Mouse (Mus musculus): ENCODE results near the gene Hspb1. TPM values are rescaled to one million over a fixed set of nuclear protein-coding genes. Genes with fewer than 3 reads are reported as not detected.

The Hspb1 gene
- polyA plus RNA-seq, 1 experiment from 2014 or later: 10.3 TPM

DNA sequence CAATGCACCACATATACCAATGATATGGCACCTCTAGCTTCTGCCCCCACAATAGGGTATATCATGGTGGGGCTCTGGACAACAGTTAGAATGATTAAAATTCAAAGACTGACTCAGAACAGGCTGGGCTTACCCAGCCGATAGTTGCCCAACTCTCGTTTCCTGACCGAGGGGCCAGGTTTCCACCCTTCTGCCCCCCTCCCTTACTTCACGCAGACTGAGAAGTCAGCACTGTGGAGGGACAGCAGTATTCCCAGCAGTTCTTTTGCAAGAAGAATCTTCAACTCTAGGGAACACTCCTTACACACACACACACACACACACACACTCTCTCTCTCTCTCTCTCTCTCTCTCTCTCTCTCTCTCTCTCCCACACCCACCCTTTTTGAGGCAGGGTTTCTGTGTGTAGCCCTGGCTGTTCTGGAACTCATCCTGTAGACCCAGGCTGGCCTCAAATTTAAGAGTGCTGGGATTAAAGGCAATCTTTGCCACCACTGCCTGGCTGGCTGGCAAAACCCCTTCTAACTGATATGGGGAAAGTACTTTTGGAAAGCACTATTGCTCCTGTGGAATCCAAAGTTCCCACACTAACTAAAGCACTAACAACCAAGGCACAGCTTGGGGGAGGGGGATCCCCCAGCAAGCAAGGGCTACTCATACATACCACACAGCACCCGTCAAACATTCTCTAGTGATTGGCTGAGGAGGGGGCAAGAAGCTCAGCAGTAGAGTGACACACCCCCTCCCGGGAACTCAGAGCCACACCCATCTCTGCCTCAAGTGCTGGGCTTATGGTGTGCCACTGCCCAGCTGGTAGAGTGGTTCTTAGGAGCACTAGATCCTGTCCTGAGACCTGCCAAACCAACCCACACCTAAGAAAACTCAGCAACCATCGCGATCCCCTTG, 17.9 kb downstream of the Hspb1 start:
- Histone ChIP-seq H3K9me3 (no peaks in the 10 kb centered on the region), H3K36me3 (peaks cover 36% of the 10 kb centered on the region), H3K4me3 (no peak overlapping the region), H3K4me1 (replicated peaks) (peaks cover 38% of the 10 kb centered on the region), H3K9ac (no peak overlapping the region), H3K27me3 (no peaks in the 10 kb centered on the region), H3K4me2 (no peak overlapping the region), H3K27ac (no peak overlapping the region)
- WGBS: 64% methylated on average over 8 of the region's 8 CpGs
- ATAC-seq (ENCODE audit: low FRiP score): no peak

DNA sequence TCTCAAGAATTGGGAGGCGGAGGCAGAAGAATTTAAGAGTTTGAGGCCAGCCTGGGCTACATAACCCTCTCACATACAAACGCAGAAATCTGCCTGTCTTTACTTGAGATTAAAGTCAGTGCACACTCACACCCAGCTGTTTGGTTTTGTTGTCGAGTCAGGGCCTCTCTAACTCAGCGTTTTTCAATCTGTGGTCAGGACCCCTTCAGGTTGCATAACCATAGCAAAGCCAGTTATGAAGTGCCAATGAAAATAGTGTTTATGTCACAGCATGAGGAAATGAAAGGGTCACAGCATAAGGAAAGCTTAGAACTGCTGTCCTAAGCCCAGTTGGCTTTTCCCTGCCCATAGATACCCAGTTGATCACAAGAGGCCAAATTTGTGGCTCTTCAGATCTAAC, 19.1 kb downstream of the Hspb1 start:
- WGBS: 89% methylated on average over 4 of the region's 4 CpGs
- Histone ChIP-seq H3K4me2 (no peak overlapping the region), H3K36me3 (peaks cover 49% of the 10 kb centered on the region), H3K4me1 (replicated peaks) (peaks cover 38% of the 10 kb centered on the region), H3K9ac (no peak overlapping the region), H3K27me3 (no peaks in the 10 kb centered on the region), H3K27ac (no peak overlapping the region), H3K4me3 (no peak overlapping the region), H3K9me3 (no peaks in the 10 kb centered on the region)
- ATAC-seq (ENCODE audit: low FRiP score): no peak

DNA sequence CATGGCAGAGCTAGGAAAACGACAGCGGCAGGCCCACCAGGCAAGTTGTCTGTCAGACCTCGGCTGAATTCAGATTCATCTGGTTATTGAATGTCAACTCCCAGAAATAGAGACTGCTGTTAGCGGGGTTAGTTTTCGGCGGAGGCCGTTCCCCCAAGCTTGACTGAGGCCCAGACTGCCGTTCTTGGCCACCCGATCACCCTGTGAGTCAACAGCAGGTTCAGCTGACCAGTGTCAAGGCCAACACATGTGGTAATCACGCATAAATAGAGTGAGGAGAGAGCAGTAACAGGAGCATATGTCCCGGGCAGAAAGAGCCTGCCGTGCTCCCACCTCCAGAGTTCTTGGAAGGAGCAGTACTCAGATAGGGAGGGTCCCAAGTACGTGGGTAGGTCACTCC, 19.5 kb downstream of the Hspb1 start:
- no peak for ATAC-seq (ENCODE audit: low FRiP score)
- Histone ChIP-seq H3K9me3 (no peaks in the 10 kb centered on the region), H3K4me1 (replicated peaks) (peaks cover 38% of the 10 kb centered on the region), H3K9ac (no peak overlapping the region), H3K27ac (no peak overlapping the region), H3K27me3 (no peaks in the 10 kb centered on the region), H3K36me3 (peaks cover 52% of the 10 kb centered on the region), H3K4me3 (no peak overlapping the region), H3K4me2 (no peak overlapping the region)
- 85% methylated on average over 13 of the region's 13 CpGs for WGBS

DNA sequence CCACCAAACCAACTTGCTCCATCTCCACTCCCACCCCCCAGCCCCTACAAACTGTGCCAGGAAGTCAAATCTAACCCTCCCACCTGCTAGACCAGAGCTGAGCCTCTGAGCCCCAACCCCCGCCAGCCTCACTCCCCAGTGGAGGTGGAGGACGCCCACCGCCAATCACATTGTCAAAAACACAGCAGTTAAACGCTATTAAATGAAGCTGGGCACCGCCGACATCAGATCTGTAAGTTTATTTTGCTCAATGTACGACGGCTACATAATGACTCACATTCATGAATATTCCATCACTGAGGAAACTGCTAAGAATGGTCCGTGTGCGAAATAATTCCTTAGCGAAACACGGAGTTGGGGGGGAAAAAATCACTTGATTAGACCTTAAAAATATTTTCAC, 20.5 kb downstream of the Hspb1 start:
- Histone ChIP-seq H3K36me3 (peaks cover 62% of the 10 kb centered on the region), H3K27me3 (no peaks in the 10 kb centered on the region), H3K27ac (peak overlapping the region; percentile 35; the same call in 1 of the 2 replicates), H3K4me2 (no peak overlapping the region), H3K4me3 (no peak overlapping the region), H3K9me3 (no peaks in the 10 kb centered on the region), H3K4me1 (replicated peaks) (peaks cover 38% of the 10 kb centered on the region), H3K9ac (no peak overlapping the region)
- 79% methylated on average over 12 of the region's 12 CpGs for WGBS
- no peak for ATAC-seq (ENCODE audit: low FRiP score)

DNA sequence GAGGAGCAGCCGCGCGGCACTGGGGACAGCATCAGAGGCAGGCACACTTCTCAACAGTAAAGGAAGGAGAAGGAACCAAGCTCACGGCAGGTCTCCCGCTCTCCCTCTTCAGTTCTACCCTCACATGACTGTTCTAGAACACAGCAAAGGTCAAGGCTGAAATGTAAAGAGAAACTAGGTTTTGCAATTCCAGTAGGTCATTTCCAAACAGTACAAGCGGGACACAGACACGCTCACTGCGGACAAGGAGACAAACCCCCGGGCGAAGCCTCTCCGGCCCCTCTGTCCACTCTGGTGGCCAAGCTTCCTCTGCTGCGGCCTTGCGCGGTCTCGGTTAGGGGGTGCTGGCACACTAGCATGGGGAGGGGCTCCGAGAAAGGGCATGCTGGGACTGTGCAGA, 21.3 kb downstream of the Hspb1 start:
- no peak overlapping the region for H3K4me2 ChIP-seq
- H3K9ac ChIP-seq: no peak overlapping the region
- H3K36me3 ChIP-seq: peaks cover 70% of the 10 kb centered on the region
- H3K4me3 ChIP-seq: no peak overlapping the region
- peaks cover 38% of the 10 kb centered on the region for H3K4me1 ChIP-seq (replicated peaks)
- no peaks in the 10 kb centered on the region for H3K27me3 ChIP-seq
- 95% methylated on average over 16 of the region's 16 CpGs for whole genome bisulfite sequencing
- no peaks in the 10 kb centered on the region for H3K9me3 ChIP-seq
- H3K27ac ChIP-seq: no peak overlapping the region
- no peak for ATAC-seq (ENCODE audit: low FRiP score)

DNA sequence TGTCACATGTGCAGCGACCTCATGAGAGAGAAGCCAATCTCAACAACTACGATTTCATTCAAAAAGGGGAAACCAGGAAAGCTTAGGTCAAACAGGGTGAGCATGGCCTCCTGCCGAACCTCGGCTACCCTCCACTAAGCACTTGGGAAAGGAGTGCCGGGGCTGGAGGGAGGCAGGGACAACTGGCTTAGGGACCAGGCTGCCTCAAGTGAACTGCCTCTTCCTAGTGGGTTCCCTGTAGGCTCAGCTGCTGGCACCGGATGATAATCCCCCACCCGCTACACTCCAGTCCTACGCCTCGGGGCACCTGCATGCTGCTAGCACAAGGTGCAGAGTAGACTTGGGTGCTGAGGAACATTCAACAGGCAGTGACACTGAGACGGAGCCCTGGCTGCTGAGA, 21.9 kb downstream of the Hspb1 start:
- ATAC-seq (ENCODE audit: low FRiP score): no peak
- Histone ChIP-seq H3K27ac (no peak overlapping the region), H3K9me3 (no peaks in the 10 kb centered on the region), H3K9ac (no peak overlapping the region), H3K4me3 (no peak overlapping the region), H3K4me1 (replicated peaks) (peaks cover 41% of the 10 kb centered on the region), H3K27me3 (no peaks in the 10 kb centered on the region), H3K36me3 (peaks cover 74% of the 10 kb centered on the region), H3K4me2 (no peak overlapping the region)
- WGBS: 84% methylated on average over 10 of the region's 10 CpGs

DNA sequence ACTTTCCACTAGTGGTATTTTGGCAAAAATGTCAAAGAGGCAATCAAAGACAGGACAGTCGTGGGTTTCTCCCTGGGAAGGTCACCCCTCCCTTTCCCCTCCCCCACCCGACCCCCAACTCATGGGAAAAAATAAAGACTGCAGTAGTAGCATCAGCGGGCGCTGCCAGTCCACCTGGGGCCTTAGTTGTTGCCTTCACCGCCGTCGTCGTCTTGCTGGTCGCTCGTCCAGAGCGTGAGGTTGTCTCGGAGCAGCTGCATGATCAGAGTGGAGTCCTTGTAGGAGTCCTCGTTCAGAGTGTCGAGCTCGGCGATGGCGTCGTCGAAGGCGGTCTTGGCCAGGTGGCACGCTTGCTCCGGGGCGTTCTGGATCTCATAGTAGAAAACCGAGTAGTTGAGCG, 23.1 kb downstream of the Hspb1 start:
- 89% methylated on average over 25 of the region's 25 CpGs for WGBS
- ATAC-seq (ENCODE audit: low FRiP score): no peak

DNA sequence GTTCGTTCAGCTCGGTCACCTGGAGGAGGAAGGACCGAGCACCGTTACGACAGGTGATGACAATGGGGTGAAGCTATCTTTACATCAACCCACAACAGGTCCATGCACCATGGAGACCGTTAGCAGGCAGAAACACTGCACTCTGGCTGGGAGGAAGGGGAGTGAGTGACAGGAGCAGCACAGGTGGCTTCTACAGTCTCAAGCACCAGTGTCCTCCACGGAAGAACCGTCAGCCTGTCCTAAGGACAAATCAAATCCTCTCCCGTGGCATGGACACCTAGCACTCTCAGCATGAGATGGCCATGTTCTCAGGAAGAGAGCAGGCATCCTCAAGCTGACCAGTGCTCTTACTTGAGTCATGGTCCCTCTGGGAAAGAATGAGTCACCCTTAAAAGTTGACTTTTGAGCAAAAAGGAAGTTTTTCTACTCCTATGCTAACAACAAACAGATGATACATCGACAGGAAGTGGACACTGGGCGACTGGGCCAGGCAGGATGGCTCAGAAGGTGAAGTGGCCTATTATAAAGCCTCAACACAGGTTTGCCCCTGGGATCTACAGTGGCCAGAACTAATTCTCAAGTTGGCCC, 24.0 kb downstream of the Hspb1 start:
- 96% methylated on average over 11 of the region's 11 CpGs for WGBS
- peaks cover 82% of the 10 kb centered on the region for H3K36me3 ChIP-seq
- no peaks in the 10 kb centered on the region for H3K9me3 ChIP-seq
- no peak for ATAC-seq (ENCODE audit: low FRiP score)
- no peaks in the 10 kb centered on the region for H3K27me3 ChIP-seq
- H3K4me2 ChIP-seq: no peak overlapping the region
- H3K9ac ChIP-seq: no peak overlapping the region
- H3K27ac ChIP-seq: no peak overlapping the region
- no peak overlapping the region for H3K4me3 ChIP-seq
- H3K4me1 ChIP-seq (replicated peaks): peaks cover 39% of the 10 kb centered on the region

More for the DNA sequence above, 23.1 kb downstream of the Hspb1 start:
- H3K9me3 ChIP-seq: no peaks in the 10 kb centered on the region
- H3K4me2 ChIP-seq: no peak overlapping the region
- H3K27ac ChIP-seq: no peak overlapping the region
- no peak overlapping the region for H3K4me3 ChIP-seq
- peaks cover 37% of the 10 kb centered on the region for H3K4me1 ChIP-seq (replicated peaks)
- no peaks in the 10 kb centered on the region for H3K27me3 ChIP-seq
- peaks cover 76% of the 10 kb centered on the region for H3K36me3 ChIP-seq
- no peak overlapping the region for H3K9ac ChIP-seq

DNA sequence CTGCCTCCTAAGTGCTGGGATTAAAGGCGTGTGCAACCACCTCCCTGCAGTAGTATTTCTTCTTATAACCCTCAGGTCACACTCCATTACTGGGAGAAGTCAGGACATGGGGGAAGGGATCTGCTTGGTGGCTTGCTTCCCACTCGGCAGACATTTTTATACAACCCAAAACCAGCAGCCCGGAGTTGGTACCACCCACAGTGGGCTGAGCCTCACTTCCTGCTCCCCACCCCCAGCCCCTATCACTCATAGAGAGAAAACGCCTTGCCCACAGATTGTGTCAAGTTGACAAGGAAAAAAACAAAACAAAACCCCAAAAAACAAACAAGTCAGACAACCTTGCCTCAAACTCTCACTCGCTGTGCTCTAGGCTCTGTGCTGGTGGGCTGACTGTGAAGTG, 25.5 kb downstream of the Hspb1 start:
- no peak overlapping the region for H3K27ac ChIP-seq
- H3K9me3 ChIP-seq: no peaks in the 10 kb centered on the region
- H3K4me2 ChIP-seq: no peak overlapping the region
- WGBS: 88% methylated on average over 5 of the region's 5 CpGs
- ATAC-seq (ENCODE audit: low FRiP score): no peak
- H3K4me1 ChIP-seq (replicated peaks): peaks cover 28% of the 10 kb centered on the region
- peaks cover 83% of the 10 kb centered on the region for H3K36me3 ChIP-seq
- H3K27me3 ChIP-seq: no peaks in the 10 kb centered on the region
- no peak overlapping the region for H3K4me3 ChIP-seq
- no peak overlapping the region for H3K9ac ChIP-seq

DNA sequence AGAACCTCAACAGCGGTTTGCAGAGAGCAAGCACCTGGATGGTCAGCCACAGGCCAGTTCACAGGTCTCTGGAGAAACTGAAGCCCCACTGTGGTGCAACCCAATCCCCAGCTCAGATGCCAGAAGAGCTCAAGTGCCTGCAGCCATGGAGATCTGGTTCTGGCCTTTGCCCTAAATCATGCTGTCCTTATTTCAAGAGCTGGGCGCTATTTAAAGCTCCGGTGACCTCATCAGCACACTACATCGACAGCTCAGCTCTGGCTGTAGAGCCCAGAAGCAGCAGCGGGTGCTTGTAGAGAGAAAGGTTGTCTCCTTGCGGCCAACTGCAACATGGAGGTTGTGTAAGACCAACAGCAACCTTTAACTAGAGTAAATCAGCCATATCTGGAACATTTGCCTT, 26.4 kb downstream of the Hspb1 start:
- WGBS: 87% methylated on average over 6 of the region's 6 CpGs
- Histone ChIP-seq H3K9me3 (no peaks in the 10 kb centered on the region), H3K4me2 (no peak overlapping the region), H3K36me3 (peaks cover 88% of the 10 kb centered on the region), H3K9ac (no peak overlapping the region), H3K27me3 (no peaks in the 10 kb centered on the region), H3K4me1 (replicated peaks) (peaks cover 20% of the 10 kb centered on the region), H3K4me3 (no peak overlapping the region), H3K27ac (0 out of 2 replicates have a peak overlapping the region, but pooled peaks have one; percentile 50)
- ATAC-seq (ENCODE audit: low FRiP score): no peak

DNA sequence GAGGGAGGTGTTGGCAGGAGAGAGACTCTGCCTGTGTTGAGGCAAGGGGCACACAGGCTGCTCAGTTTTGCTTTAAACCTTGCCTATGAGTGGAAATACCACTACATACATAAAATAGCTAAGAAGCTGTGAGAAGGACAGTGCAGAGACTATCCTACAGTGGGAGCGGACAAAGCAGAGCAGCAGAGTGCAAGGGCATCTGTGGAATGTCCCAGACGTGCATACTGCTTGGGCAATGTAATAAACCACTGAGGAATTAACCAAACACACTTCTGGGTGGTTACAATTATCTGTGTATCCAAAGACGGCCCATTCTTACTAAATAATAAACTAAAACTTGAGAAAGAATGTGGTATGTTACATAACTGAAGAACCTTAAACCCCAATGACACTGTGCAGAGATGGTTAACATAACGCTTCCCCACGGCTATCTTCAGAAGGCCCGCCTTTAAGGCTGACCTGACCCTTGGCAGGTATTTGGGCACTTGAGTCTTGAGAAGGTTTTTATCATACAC, 28.4 kb downstream of the Hspb1 start:
- H3K27me3 ChIP-seq: no peaks in the 10 kb centered on the region
- no peak overlapping the region for H3K4me2 ChIP-seq
- H3K9me3 ChIP-seq: no peaks in the 10 kb centered on the region
- peaks cover 26% of the 10 kb centered on the region for H3K4me1 ChIP-seq (replicated peaks)
- no peak overlapping the region for H3K4me3 ChIP-seq
- no peak for ATAC-seq (ENCODE audit: low FRiP score)
- H3K9ac ChIP-seq: no peak overlapping the region
- WGBS: 93% methylated on average over 6 of the region's 6 CpGs
- H3K36me3 ChIP-seq: peaks cover 86% of the 10 kb centered on the region
- no peak overlapping the region for H3K27ac ChIP-seq

DNA sequence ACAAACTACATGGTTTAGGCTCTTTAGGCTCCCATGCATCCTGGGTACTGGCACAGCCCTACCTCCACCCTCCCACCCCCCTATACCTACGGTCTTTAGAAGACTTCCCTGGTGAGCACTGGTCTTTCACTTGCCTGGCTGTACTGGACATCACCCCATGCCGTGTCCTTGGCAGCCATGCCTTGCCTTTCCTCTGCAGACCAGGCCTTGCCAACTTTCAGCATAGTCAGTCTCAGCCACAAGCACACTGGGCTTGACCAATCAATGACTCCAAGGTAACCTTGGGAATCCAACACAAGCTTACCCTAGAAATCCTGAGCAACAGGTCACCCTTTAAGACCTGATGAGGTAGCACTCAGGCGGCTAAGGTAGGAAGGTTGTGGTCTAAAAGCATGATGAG, 28.9 kb downstream of the Hspb1 start:
- peaks cover 26% of the 10 kb centered on the region for H3K4me1 ChIP-seq (replicated peaks)
- H3K4me3 ChIP-seq: no peak overlapping the region
- no peak overlapping the region for H3K9ac ChIP-seq
- H3K4me2 ChIP-seq: no peak overlapping the region
- H3K36me3 ChIP-seq: peaks cover 86% of the 10 kb centered on the region
- H3K27ac ChIP-seq: no peak overlapping the region
- H3K9me3 ChIP-seq: no peaks in the 10 kb centered on the region
- no peaks in the 10 kb centered on the region for H3K27me3 ChIP-seq
- WGBS: 96% methylated on average over 3 of the region's 3 CpGs
- ATAC-seq (ENCODE audit: low FRiP score): no peak
